Mouse (Mus musculus) bone marrow, adult 2 months (tissue): Measurements from ENCODE around the gene Ppp1r27.

Experiments
- CTCF ChIP-seq: fragments of 200-500 bp; IDR thresholded peaks from 2 replicates; pipeline ENCODE4 v1.5.1; 2011; ENCODE audit warnings: low read length, control low read depth; ENCODE audit not compliant: control insufficient read depth, insufficient read depth
- POLR2A ChIP-seq: fragments of 200-500 bp; IDR thresholded peaks from 2 replicates; pipeline ENCODE4 v1.6.1; 2011; ENCODE audit warnings: low read depth, mild to moderate bottlenecking, control low read depth, low read length, borderline replicate concordance; ENCODE audit not compliant: control insufficient read depth

- TF ChIP-seq CTCF, result no peak
- no peak for TF ChIP-seq POLR2A
These were observed 22.8 kb upstream of the Ppp1r27 start for GRCm38 (mm10) chr11:120573585-120574277.
